Mouse (Mus musculus): ENCODE data around the gene Sox1. TPM values are rescaled to one million over a fixed set of nuclear protein-coding genes. Genes with fewer than 3 reads are reported as not detected.

The Sox1 gene
- polyA plus RNA-seq, 1 experiment: not detected

- H3K27me3 ChIP-seq (ENCODE audit: control insufficient read depth, insufficient read depth, low read length): no peaks in the 10 kb centered on the region
- 41% methylated on average over 2 of the region's 2 CpGs for WGBS
Measured at GRCm38 (mm10) chr8:12445258-12445657, 50.2 kb downstream of the Sox1 start.

DNA sequence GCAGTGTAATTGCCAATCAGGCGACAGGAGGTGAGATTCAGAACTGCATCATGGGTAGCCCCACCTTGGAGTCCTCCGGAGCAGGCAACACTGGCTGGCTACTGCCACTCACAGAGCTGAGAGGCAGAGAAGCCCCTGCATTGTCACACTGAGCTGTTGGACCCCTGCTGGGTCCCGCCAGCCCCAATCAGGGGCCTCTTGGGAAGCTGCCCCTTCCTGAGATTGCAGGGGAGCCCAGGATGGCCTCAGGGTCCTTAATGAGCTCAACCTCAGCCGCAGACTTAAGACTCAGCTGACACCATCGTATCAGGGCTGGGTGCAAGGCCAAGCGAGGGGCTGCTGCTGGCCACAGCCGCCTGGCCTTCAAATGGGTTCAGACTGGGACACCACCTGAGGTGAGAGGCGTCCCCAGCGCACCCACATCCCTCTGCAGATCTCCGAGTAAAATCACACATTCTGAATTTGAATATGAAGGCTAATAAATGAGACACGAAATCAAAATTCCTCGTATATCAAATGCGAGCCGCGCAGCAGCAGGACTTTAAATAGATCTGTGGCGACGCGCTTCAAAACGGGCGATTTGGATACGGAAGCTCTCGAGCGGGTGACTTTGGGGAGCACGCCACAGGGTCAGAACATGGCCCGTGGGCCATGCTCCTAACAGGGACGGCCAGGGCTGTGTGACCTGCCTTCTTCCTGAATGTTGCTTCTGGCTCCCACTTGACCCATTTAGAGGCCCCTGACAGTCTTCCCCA is 51.0 kb downstream of the Sox1 start:
- DNase-seq (ENCODE audit: low read depth in 1 of 2, low spot score in 2 of 2): no peak
- H3K27ac ChIP-seq (ENCODE audit: insufficient read depth, low read length): no peak overlapping the region
- no peak for TF ChIP-seq CTCF (IDR thresholded peaks at IDR 0.05; ENCODE audit: extremely low read depth, insufficient read depth, insufficient read length, insufficient replicate concordance)
- no peak for TF ChIP-seq POLR2A (IDR thresholded peaks at IDR 0.05; ENCODE audit: low read depth, low read length)
- no peaks in the 10 kb centered on the region for H3K36me3 ChIP-seq (ENCODE audit: control insufficient read depth, insufficient read depth, low read length)
- no peaks in the 10 kb centered on the region for H3K27me3 ChIP-seq (ENCODE audit: control insufficient read depth, insufficient read depth, low read length)
- WGBS: 7% methylated on average over 26 of the region's 26 CpGs
- no peak overlapping the region for H3K4me3 ChIP-seq (ENCODE audit: extremely low read depth, insufficient read depth, insufficient read length)
- no peaks in the 10 kb centered on the region for H3K4me1 ChIP-seq (ENCODE audit: control insufficient read depth, insufficient read depth, insufficient read length)

More at GRCm38 (mm10) chr8:12445258-12445657, 50.2 kb downstream of the Sox1 start:
- Histone ChIP-seq H3K36me3 (ENCODE audit: control insufficient read depth, insufficient read depth, low read length) (no peaks in the 10 kb centered on the region), H3K4me1 (ENCODE audit: control insufficient read depth, insufficient read depth, insufficient read length) (no peaks in the 10 kb centered on the region), H3K4me3 (ENCODE audit: extremely low read depth, insufficient read depth, insufficient read length) (no peak overlapping the region), H3K27ac (ENCODE audit: insufficient read depth, low read length) (no peak overlapping the region)
- TF ChIP-seq CTCF (IDR thresholded peaks at IDR 0.05; ENCODE audit: extremely low read depth, insufficient read depth, insufficient read length, insufficient replicate concordance): no peak
- DNase-seq (ENCODE audit: low read depth in 1 of 2, low spot score in 2 of 2): no peak

Other genes with a start within 250 kb of the Sox1 start
- not detected in 2 replicates for gene A230072I06Rik, start 116.5 kb upstream of the Sox1 start, polyA plus RNA-seq (2012; rRNA removed)
- gene Spaca7, start 177.7 kb downstream of the Sox1 start, polyA plus RNA-seq (2012; rRNA removed): not detected in 2 replicates